Mouse (Mus musculus) neutrophil, adult 83 days (primary cell): ENCODE data around the gene Dnah12. TPM values are rescaled to one million over a fixed set of nuclear protein-coding genes. Genes with fewer than 3 reads are reported as not detected.

ENCODE experiments used
- total RNA-seq, 2 experiments: library from RNA; stranded (reverse); gene quantifications; one replicate each; pipeline ENCODE4 v1.2.4; 2023

Dnah12 gene
- under 1 TPM in 1 of 2 experiments, not detected in 1; 0.04 TPM for total RNA-seq

GRCm38 (mm10) chr14:26692974-26693373, at the start of gene Dnah12:
Gene Dnah12, plus strand, starts transcription at chr14:26693274.

GRCm38 (mm10) chr14:26669292-26670073, 23.6 kb upstream of the Dnah12 start, which contains the start of gene Pde12:
Gene Pde12, minus strand, starts transcription at chr14:26669883.

GRCm38 (mm10) chr14:26894392-26894791, 201.3 kb downstream of the Dnah12 start, which contains the start of gene Asb14:
Gene Asb14, plus strand, starts transcription at chr14:26894557.

Other genes starting within 250 kb of the Dnah12 start
- gene Slmap, start 158.3 kb upstream of the Dnah12 start, total RNA-seq, result 10 to 100 TPM; 88.8 to 89.4 TPM
- gene Dennd6a, start 119.4 kb upstream of the Dnah12 start, total RNA-seq, result 10 to 100 TPM; 16.5 to 17.9 TPM
- gene Arf4, start 55.2 kb upstream of the Dnah12 start, total RNA-seq, result 100 to 1,000 TPM; 191 to 196 TPM
- 1 to 10 TPM; 6.5 to 6.7 TPM for gene Pde12, start 23.4 kb upstream of the Dnah12 start, total RNA-seq
- not detected for gene Asb14, start 201.3 kb downstream of the Dnah12 start, total RNA-seq